Mouse (Mus musculus) cortical plate, adult 2 months (tissue): ENCODE measurements around the gene Wnt2b. TPM values are rescaled to one million over a fixed set of nuclear protein-coding genes. Genes with fewer than 3 reads are reported as not detected.

Source experiments
- H3K27ac ChIP-seq: fragments of 200-500 bp; 2 replicates; pipeline ENCODE4 v1.5.1; 2012; ENCODE audit warnings: low read length, control low read depth, inconsistent platforms; ENCODE audit not compliant: insufficient read depth
- H3K4me1 ChIP-seq: fragments of 200-500 bp; 2 replicates; pipeline ENCODE4 v1.6.1; 2011; ENCODE audit warnings: low read length; ENCODE audit not compliant: control insufficient read depth, insufficient read depth
- H3K4me3 ChIP-seq: fragments of 200-500 bp; 2 replicates; pipeline ENCODE4 v1.5.1; 2011; ENCODE audit warnings: mild to moderate bottlenecking, low read length, control low read depth; ENCODE audit not compliant: insufficient read depth
- CTCF ChIP-seq: fragments of 200-500 bp; IDR thresholded peaks from 2 replicates; pipeline ENCODE4 v1.5.1; 2011; ENCODE audit warnings: mild to moderate bottlenecking, control low read depth, low read length; ENCODE audit not compliant: insufficient read depth; ENCODE audit errors: extremely low read depth
- POLR2A ChIP-seq: fragments of 200-500 bp; IDR thresholded peaks from 2 replicates; pipeline ENCODE4 v1.6.1; 2011; ENCODE audit warnings: mild to moderate bottlenecking, low read length, control low read depth; ENCODE audit not compliant: insufficient read depth; ENCODE audit errors: extremely low read depth
- polyA plus RNA-seq: library from polyadenylated mRNA; depleted of rRNA; stranded (reverse); fragments of >200 nt; gene quantifications from 2 replicates; pipeline ENCODE4 v1.2.3, GENCODE M21; 2012

Gene Wnt2b
- polyA plus RNA-seq, 1 experiment, result 1.0 TPM

- TF ChIP-seq CTCF, result no peak
- no peak for TF ChIP-seq POLR2A
- H3K27ac ChIP-seq, result no peak overlapping the region
- peaks cover 3% of the 10 kb centered on the region; the same call in 1 of the 2 replicates for H3K4me1 ChIP-seq
- no peak overlapping the region for H3K4me3 ChIP-seq
Measured at GRCm38 (mm10) chr3:104997563-104997962, 35.8 kb upstream of the Wnt2b start.

- no peak overlapping the region for H3K27ac ChIP-seq
Measured at GRCm38 (mm10) chr3:104995707-104996106, 34.0 kb upstream of the Wnt2b start.

GRCm38 (mm10) chr3:104994415-104994841, 32.7 kb upstream of the Wnt2b start:
- H3K4me3 ChIP-seq, result no peak overlapping the region
- no peak for TF ChIP-seq POLR2A
- TF ChIP-seq CTCF, result no peak
- peak overlapping the region; percentile 62 for H3K27ac ChIP-seq
- peaks cover 3% of the 10 kb centered on the region; the same call in 1 of the 2 replicates for H3K4me1 ChIP-seq

More at GRCm38 (mm10) chr3:104995707-104996106, 34.0 kb upstream of the Wnt2b start:
- H3K4me3 ChIP-seq, result no peak overlapping the region
- peaks cover 3% of the 10 kb centered on the region; the same call in 1 of the 2 replicates for H3K4me1 ChIP-seq
- TF ChIP-seq POLR2A (no peak), CTCF (no peak)

- TF ChIP-seq POLR2A (no peak), CTCF (no peak)
- no peak overlapping the region for H3K4me3 ChIP-seq
- peak overlapping the region; percentile 62 for H3K27ac ChIP-seq
- H3K4me1 ChIP-seq, result peaks cover 3% of the 10 kb centered on the region; the same call in 1 of the 2 replicates
Measured at GRCm38 (mm10) chr3:104993800-104994199, 32.1 kb upstream of the Wnt2b start.

GRCm38 (mm10) chr3:104992709-104993388, 31.1 kb upstream of the Wnt2b start:
- TF ChIP-seq CTCF (peak; percentile 86), POLR2A (no peak)
- Histone ChIP-seq H3K4me1 (peaks cover 3% of the 10 kb centered on the region; the same call in 1 of the 2 replicates), H3K4me3 (peak overlapping the region; percentile 8; the same call in 1 of the 2 replicates), H3K27ac (peak overlapping the region; percentile 30; the same call in 1 of the 2 replicates)

- no peak overlapping the region for H3K27ac ChIP-seq
- TF ChIP-seq POLR2A (no peak), CTCF (no peak)
- no peak overlapping the region for H3K4me3 ChIP-seq
- H3K4me1 ChIP-seq, result peaks cover 3% of the 10 kb centered on the region; the same call in 1 of the 2 replicates
Measured at GRCm38 (mm10) chr3:104991703-104992102, 30.0 kb upstream of the Wnt2b start.

GRCm38 (mm10) chr3:104987884-104988283, 26.2 kb upstream of the Wnt2b start:
- H3K4me3 ChIP-seq, result no peak overlapping the region
- peaks cover under 1% of the 10 kb centered on the region; the same call in 1 of the 2 replicates for H3K4me1 ChIP-seq
- TF ChIP-seq CTCF, result no peak
- TF ChIP-seq POLR2A, result no peak
- H3K27ac ChIP-seq, result no peak overlapping the region

GRCm38 (mm10) chr3:104979735-104980134, 18.0 kb upstream of the Wnt2b start:
- no peaks in the 10 kb centered on the region for H3K4me1 ChIP-seq
- H3K27ac ChIP-seq, result no peak overlapping the region
- TF ChIP-seq CTCF, result no peak
- H3K4me3 ChIP-seq, result no peak overlapping the region

GRCm38 (mm10) chr3:104967548-104968300, 6.0 kb upstream of the Wnt2b start:
- no peaks in the 10 kb centered on the region for H3K4me1 ChIP-seq
- TF ChIP-seq CTCF (peak; percentile 56), POLR2A (0 out of 2 replicates have a peak, but pooled peaks have one; percentile 29)
- peak overlapping the region; percentile 54 for H3K4me3 ChIP-seq
- no peak overlapping the region for H3K27ac ChIP-seq

- no peak overlapping the region for H3K27ac ChIP-seq
- no peaks in the 10 kb centered on the region for H3K4me1 ChIP-seq
- TF ChIP-seq POLR2A, result no peak
- TF ChIP-seq CTCF, result no peak
- no peak overlapping the region for H3K4me3 ChIP-seq
Measured at GRCm38 (mm10) chr3:104965991-104966554, 4.4 kb upstream of the Wnt2b start.
